Mouse (Mus musculus) adrenal gland, adult 10 weeks (tissue): ENCODE data around the gene Ccdc127. TPM values are rescaled to one million over a fixed set of nuclear protein-coding genes. Genes with fewer than 3 reads are reported as not detected.

Experiments
- polyA plus RNA-seq: library from polyadenylated mRNA; stranded (reverse); fragments of 350-450 nt; fragmentation: Illumina TruSeq; extraction: RNeasy Lipid Tissue Mini Kit (QIAGEN cat#74804); gene quantifications from one replicate; pipeline ENCODE4 v1.2.3, GENCODE M21; 2014; ENCODE audit warnings: low read depth, low replicate concordance

Gene Ccdc127
- polyA plus RNA-seq, result 35.6 TPM

GRCm38 (mm10) chr13:74349566-74350434 is at the start of gene Ccdc127, which contains the start of gene Sdha:
Ccdc127 (plus strand) TSS chr13:74350309.
Sdha (minus strand) TSS chr13:74350280.

GRCm38 (mm10) chr13:74317170-74317849 is 32.8 kb upstream of the Ccdc127 start, which contains the start of gene Pdcd6:
Pdcd6 (minus strand) TSS chr13:74317580.

GRCm38 (mm10) chr13:74363859-74364235 is 13.7 kb downstream of the Ccdc127 start, which contains the start of gene Lrrc14b:
Lrrc14b (minus strand) TSS chr13:74364005.

GRCm38 (mm10) chr13:74390371-74390990 is 40.4 kb downstream of the Ccdc127 start, which contains the start of gene Zfp72:
Zfp72 (minus strand) TSS chr13:74390836.

GRCm38 (mm10) chr13:74399298-74399839 is 49.3 kb downstream of the Ccdc127 start, which contains the start of gene Ftl1-ps1:
Ftl1-ps1 (plus strand) TSS chr13:74399694.

Other genes with a start within 250 kb of the Ccdc127 start
- gene Slc9a3, start 228.9 kb upstream of the Ccdc127 start, polyA plus RNA-seq, result 0.12 TPM
- 80.3 TPM for gene Exoc3, start 141.6 kb upstream of the Ccdc127 start, polyA plus RNA-seq
- gene Ahrr, start 58.0 kb upstream of the Ccdc127 start, polyA plus RNA-seq, result 2.2 TPM
- 241 TPM for gene Pdcd6, start 32.7 kb upstream of the Ccdc127 start, polyA plus RNA-seq
- 535 TPM for gene Sdha, start within 50 bp of the Ccdc127 start, polyA plus RNA-seq
- gene Lrrc14b, start 13.7 kb downstream of the Ccdc127 start, polyA plus RNA-seq, result 1.8 TPM
- gene Zfp72, start 40.5 kb downstream of the Ccdc127 start, polyA plus RNA-seq, result 22.9 TPM
- gene Ftl1-ps1, start 49.4 kb downstream of the Ccdc127 start, polyA plus RNA-seq, result 9.7 TPM
- 88.5 TPM for gene Zfp825, start 143.7 kb downstream of the Ccdc127 start, polyA plus RNA-seq